Mouse (Mus musculus): ENCODE results near the gene Pla2g2e.
"Not testable (repeated sequence)": the region's sequence is repeated elsewhere in the genome, so short reads cannot be mapped to it uniquely, and the experiment has no call there.

Gene Pla2g2e

DNA sequence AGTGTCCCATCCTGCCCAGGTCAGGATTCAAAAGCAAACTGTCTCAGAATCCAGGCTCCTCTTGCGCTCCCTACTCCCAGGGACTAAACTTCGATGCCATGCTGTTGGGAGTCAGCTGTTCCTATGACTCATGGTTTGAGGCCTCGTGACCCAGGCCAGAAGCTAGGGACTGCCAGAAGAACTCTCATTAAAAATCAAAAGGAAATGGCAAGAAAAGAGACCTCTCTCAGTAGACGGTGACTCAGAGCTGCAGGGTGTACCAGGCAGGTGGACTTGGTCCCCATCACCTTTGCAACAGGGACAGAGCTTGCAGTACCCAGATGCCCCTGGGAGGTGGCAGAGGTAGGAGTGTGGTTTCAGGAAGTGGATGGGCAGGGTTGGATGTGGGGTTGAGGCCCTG lies at the start of gene Pla2g2e:
TSS of gene Pla2g2e (plus strand) at position 212 of the 400 bp plus-strand sequence.
- DNase-seq = no peak

DNA sequence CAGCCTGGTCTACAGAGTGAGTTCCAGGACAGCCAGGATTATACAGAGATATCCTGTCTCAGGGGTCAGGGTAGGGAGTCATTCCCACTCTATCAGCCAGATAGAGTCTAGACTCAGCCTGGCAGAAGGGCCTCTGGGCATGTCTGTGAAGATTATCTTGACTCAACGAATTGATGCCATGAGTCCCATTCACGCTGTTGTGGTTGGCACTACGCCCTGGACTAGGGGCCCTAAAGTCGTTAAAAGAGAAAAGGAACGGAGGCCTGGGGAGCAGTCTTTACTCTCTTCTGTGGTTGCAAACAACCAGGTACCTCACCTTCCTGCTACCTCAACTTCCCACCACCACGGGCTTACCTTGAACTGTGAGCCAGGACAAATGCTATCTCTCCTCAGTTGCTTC lies 37.9 kb upstream of the Pla2g2e start:
- DNase-seq = no peak

DNA sequence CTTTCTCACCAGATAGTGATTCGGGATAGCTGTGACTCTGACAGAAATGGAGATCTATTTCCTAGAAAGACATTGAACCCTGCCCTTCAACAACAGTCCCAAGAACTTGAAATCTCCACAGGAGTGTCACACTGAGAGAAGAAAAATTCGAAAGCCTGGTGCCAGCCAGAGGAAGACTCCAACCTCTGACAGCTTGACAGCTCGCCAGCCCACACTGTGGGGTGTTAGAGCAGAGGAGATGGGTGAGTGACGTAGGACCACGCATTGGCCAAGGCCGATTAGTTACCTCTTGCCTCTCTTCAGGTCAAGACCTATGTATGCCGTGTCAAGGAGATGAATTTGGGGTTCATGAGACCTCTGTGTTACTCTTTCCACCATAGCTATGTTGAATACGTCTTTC lies 37.0 kb upstream of the Pla2g2e start:
- DNase-seq = no peak

DNA sequence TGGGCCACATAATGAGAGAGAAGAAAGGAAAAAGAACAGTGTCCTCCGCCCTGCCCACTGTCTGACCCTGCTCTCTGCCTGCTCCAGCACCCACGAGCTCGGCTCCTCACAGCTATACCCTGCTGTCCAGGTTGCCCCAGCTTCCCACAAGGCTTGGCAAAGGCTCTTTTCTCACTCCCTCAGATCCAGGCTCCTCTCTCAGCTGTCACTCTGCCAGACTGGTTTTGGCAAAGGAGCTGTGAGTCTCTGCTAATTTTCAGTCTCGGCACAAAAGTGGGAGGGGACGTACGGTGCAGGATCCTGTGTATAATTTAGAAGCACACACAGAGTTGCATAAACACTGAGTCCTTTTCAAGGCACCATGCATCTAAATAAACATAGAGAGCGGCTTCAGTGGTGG lies 36.4 kb upstream of the Pla2g2e start:
- peak; percentile 72 for DNase-seq

DNA sequence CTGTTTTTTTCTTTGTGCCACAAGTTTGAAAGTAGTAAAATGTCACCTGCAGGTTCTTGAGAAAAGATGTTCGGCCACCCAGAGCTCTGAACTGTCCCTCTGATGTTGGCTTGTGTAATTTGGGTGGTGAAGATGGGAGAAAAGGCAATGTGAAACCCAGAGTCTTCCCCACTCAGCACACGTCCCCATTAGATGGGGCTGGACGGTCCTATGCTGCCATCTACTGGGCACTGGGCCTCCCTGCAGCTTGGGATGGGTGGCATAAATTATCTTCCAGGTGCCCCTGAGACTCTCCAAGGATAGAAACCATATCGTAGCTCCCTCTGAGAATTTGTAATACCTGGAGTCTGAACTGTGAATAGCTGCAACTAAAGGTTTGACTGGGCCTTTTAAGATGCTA lies 26.3 kb upstream of the Pla2g2e start:
- peak; percentile 76 for DNase-seq

DNA sequence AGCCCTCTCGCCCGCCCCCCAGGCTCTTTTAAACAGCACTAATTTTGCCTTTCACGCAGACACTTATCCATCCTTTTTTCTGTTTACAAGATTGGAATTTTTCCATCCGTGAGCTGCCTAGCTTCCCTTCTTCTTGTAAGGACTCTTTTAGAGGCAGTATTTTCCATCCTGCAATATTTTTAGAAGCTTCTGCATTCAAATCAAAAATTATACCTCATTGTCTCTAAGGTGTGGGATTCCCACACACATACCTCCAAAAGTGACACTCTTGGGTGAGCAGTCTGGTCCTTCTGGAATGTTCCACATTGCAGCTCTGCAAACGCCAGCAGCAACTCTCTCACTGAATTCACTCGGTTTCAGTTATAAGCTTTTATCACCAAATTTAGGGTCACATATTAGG lies 24.8 kb upstream of the Pla2g2e start:
- DNase-seq = no peak

DNA sequence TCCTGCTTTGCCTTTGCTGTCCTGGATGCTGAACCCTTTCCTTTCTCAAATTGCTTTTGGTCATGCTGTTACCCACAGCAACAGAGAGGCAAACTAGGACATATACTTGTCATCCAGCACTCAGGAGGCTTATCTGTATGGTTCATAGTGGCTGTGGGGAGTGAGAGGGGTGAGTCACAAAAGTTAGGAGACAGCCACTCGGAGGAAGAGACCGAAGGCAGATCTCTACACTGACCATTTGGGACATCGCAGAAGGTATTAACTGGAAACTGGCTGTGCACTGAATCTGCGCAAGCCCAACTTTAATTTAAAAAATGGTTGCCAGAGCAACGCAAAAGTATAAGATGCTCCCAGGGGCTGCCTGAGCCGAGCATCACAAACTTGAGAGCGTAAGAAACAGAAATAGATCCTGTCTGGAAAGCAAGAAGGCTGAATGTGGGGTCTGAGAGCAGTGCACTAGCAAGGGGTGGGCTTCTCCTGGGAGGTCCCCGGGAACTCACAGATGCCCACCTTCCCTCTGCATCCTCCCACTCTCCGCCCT lies 22.6 kb upstream of the Pla2g2e start:
- DNase-seq = no peak

DNA sequence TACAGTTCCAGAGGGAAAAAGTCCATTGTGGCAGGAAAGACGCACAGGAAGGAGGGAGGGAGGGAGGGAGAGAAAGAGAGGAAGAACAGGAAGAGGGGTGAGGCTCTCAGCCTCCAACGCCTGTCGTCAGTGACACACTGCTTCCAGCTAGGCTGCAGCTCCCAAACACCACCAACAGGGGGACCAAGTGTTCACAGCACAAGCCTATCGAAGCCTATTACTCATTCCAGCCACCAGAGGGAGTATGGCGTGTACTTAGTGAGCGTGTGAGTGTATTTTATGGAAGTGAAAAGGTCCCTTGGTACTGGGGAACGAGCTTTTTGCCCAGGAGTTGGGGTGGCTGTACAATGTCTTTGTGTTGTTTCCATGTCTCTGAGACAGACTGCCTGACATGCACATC lies 21.3 kb upstream of the Pla2g2e start:
- peak; percentile 84 for DNase-seq

DNA sequence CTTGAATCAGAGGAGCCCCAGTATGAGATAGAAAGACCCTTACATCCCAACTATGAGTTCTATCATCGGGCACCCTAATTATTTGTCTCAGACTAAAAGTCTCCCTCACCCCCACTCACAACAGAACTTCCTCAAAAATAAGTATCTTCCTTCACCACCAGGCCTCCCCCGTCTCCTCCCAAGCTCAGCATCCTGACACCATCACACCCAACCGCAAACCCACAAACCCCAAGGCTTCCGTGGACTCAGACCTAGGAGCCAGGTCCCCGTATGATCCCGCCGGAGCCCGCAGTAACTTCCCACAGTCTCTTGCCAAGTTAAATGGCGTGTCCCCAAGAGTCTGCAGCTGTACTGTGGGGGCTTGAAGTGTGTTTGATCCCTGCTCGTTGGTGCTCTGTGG lies 20.2 kb upstream of the Pla2g2e start:
- no peak for DNase-seq

DNA sequence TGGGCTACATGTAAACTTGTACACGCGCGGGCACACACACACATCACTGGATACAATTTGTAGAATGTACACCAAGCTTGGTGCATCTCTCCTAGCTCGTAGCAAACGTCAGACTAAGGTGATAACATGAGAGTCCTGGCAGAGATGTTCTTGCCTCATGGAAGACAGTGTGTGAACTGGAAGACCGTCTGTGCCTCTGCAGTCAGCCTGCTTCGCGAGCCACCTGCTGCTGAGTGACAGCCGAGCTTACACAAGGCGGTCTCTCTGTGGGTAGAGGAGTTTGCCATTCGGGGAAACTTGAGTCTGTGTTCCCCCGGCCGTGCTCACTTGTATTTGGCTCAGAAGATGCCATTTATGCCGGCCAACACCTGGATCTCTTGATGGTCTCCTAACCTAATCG lies 19.3 kb upstream of the Pla2g2e start:
- DNase-seq = no peak

DNA sequence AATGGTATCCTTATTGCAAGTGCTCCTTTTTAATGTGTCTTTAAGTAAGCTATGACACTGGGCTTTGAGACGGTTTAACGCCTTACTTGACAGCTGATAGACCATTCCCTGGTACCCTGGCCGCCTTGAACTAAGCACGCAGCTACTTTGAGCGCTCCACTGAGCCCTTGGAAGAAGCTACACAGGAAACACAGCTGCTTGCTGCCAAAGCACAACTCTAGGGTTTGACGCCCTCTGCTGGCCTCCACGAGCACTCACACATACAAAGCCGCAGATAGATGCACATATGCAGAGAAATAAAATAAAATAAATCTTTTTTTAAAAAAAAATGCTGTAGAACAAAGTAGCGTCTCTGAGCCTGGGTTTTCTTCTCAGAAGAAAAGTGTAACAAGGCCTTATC lies 18.5 kb upstream of the Pla2g2e start:
- no peak for DNase-seq

DNA sequence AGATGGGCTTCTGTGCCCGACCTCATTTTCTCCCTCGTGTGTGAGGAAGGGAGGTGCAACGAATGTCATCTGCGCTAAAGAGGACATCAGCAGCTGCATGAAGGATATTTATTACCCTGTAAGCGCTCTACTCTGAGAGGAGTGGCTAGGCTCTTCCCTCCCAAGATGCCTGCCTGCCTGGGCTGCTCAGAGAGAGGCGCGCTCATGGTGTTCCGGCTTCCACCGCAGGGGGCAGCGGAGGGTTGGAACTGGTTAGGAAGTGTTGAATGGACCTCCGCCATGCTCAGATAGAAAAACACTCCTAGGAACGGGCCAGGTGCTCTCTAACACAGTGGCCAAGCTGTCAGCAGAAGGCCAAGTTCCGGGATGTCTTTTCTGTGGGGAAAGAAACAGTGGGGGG lies 18.0 kb upstream of the Pla2g2e start:
- DNase-seq = peak; percentile 87

DNA sequence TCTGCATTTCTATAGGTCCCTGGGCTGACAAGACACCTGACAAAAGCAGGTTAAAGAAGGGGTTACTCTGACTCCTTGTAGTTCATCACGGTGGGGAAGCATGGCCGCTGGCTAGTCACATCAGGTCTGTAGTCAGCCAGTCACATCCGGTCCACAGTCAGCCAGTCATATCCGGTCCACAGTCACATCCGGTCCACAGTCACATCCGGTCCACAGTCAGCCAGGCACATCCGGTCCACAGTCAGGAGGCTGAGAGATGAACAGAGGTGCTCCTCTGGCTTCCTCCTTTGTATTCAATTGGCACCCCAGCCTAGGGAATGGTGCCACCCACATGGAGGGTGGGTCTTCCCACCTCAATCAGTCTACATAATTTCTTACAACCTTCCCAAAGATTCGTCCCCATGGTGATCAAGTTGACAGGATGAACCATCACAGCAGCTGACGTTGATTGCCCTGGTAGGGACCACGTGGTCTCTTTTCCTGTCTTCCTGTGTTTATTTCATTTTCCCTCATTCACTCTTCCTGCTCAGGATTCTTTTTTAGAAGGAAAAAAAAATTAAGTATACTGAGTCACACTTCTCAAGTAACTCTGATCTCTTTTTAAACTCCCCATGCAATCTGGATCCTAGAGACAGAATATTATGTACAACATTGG lies 14.3 kb upstream of the Pla2g2e start, which contains the start of gene Pla2g5:
TSS of gene Pla2g5 (minus strand) at position 139 of the 655 bp plus-strand sequence.
- peak; percentile 41 for DNase-seq

DNA sequence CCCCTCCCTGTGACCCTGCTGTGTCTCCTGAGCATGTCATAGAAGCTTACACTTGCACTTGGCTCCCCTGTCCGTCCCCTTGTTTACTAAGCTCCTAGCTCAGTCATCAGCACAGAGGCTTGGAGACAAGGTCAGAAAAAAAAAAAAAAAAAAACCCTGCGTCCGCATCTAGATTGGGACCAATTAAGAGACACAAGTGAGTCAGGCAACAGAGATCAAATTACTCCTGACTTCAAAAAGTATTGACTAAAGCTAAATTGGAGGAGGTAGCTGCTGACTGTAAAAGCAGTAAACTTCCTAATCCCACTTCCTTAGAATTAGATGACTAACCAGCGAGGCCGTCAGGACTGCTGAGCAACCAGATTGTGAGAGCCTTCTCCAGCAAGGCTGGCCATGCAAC lies 12.7 kb upstream of the Pla2g2e start:
- no peak for DNase-seq

DNA sequence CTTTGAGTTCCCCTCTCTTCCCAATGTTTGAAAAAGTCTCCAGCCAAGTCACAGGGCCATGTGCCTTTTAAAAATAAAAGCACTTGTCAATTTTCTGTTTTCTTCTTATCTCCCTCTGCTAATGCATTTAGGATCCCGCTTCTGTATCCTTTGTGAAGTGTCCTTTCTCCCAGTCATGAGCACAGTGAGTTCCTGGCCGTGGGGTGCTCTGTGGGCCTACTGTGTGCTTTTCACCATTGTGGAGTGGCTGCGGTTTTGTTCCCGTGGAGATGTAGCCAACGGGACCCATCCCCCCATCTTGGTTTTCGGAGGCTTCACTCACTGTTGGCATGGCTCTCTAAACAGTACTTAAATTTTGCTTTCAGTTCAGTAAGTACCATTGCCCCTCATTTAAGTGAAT lies 11.8 kb upstream of the Pla2g2e start:
- no peak for DNase-seq

DNA sequence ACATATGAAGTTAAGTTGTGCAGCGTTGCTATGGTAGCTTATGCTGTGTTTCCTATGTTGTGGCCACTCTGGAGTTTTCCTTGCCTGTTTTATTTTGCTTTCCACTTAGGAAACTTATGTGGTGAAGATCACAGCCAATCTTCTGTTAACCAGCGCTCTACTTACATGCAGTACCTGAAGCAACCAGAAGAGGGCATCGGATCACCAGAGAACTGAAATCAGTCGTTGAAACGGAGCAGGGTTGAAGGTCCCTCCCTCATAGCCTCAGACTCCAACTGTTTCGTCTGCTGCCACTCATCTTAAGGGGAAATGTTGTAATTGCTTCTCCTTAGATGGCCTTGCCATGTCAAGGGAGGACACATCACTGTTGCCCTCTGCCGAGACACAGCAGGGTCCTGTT lies 11.3 kb upstream of the Pla2g2e start:
- DNase-seq = peak; percentile 90

DNA sequence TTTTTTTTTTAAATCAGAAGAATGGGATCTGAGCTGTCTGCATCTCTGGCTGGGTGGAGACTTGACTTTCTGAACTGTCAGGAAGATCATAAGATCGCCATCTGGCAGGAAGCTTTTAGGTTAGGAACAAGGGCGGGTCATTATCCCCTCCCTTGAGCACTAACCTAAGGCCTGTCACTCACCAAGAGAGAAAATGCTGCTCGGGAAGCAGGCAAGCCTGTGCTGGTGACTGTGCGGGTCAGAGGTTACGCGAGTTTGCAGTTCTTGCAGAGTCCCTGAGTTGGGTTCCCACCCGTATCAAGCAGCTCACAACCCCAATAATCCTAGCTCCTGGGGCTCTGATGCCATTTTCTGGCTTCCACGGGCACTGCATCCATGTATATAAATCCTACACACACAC lies 9.1 kb upstream of the Pla2g2e start:
- no peak for DNase-seq

DNA sequence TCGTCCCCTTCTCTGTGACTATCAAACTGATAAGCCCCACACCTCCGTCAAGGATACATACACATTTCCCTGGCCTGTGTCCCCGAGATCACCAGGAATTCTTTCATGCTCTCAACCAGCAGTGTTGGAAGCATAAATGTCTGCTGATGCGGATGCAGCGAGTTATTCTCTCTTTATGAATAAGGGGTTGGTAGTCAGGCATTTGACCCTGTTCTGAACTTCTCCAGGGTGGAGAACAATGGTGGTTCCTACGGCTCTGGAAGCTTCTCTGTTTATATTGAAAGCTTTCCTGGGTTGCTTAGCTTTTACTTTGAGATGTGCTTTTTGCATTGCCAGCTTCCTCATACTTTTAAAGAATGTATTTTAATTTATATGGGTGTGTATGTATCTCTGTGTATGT lies 3.9 kb upstream of the Pla2g2e start, which contains the start of gene Gm13030:
TSS of gene Gm13030 (minus strand) at position 101 of the 400 bp plus-strand sequence.
- no peak for DNase-seq

DNA sequence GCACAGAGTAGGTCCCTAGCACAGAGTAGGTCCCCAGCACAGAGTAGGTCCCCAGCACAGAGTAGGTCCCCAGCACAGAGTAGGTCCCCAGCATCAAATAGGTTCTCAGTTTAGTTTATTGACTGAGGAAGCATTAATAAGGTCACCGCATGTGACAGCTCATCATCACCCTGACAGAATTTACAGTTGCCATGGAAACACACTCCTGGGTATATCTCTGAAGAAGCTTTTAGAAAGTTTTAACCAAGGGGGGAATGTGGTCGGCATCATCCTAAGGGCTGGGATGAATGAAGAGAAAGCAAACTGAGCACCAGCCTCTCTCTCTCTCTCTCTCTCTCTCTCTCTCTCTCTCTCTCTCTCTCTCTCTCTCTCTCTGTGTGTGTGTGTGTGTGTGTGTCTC lies 2.5 kb upstream of the Pla2g2e start:
- not testable (repeated sequence) for DNase-seq

DNA sequence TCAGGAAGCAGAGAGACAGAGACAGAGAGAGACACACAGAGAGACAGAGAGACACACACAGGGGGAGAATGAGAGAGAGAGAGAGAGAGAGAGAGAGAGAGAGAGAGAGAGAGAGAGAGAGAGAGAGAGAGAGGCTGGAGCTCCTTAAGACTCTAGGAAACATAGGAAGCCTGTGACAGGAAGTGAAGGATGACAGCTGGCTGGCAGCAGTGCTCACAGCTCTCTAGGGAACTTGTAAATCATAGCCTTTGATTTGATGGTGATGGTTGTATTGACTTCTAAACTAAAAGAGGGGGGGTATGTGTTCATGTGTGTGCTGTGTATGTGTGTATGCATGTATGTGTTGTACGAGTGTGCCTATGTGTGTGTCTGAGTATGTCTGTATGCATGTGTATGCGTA lies 1.8 kb upstream of the Pla2g2e start:
- DNase-seq = no peak

DNA sequence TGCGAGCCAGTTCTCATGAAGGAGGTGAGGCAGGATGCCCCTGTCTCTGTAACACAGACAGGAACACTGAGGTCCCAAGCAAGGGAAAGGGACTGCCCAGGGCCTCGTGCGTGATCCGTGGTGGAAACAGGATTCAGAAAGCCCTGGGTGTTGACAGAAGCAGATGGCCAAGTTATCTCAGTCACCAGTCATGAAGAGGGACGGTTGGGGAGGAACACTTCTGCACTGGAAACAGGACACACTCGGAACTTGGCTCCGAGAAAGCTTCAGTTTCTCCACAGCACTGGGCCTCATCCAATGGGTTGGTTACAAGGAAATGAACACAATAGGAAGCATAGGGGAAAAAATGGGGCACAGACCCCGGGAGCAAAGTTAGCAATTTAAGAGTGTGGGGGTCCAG lies 1.0 kb downstream of the Pla2g2e start:
- peak; percentile 56 for DNase-seq

DNA sequence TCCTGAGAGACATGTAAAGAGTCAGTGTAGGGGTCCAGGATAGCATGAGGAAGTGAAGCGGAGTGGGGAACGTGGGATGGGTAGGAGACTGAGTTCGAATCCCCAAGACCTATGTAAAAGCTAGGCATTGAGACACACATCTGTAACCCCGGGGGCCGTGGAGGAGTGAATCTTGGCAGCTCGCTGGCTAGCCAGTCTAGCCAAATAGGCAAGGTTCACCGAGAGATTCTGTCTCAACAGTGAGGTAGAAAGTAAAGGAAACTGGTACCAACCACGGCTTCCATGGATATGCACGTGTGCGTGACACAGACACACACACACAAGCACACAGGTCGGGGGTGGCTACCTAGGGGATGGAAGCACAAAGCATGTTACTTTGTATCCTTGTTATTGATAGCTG lies 2.1 kb downstream of the Pla2g2e start:
- DNase-seq = no peak

DNA sequence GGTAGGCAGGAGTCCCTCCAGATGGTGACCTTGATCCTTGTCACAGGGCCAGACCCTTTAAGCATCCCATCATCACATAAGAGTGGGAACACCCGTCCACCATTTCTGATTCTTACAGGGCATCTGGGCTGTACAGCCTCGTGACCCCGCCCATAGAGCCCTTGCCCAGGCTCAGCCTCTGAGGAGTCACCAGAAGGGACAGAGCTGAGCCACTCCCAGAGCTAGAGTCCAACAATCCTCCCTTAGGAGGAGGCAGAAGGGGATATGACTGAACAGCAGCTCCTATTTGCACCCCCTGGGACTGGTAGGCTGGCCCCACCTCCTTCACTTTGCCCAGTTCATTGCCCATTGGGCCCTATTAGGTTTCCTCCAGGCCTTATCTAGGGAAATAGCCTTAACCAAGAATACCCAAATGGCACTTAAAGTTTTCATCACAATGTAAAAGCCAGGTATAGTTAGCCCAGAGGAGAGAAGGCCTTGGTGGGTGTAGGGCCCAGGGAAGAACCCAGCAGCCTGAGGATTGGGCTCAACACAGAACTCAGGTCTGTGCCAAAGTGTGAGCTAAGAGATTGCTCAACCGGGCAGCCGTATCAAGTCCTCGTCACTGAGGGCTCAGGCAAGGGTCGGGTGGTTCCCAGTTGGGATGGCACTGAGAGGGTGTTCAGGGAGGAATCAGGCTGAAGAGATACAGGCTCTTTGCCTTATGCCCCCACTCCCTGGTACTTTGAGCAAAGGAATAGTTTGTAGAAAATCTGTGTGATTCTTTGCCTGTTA lies 3.3 kb downstream of the Pla2g2e start:
- DNase-seq = no peak

DNA sequence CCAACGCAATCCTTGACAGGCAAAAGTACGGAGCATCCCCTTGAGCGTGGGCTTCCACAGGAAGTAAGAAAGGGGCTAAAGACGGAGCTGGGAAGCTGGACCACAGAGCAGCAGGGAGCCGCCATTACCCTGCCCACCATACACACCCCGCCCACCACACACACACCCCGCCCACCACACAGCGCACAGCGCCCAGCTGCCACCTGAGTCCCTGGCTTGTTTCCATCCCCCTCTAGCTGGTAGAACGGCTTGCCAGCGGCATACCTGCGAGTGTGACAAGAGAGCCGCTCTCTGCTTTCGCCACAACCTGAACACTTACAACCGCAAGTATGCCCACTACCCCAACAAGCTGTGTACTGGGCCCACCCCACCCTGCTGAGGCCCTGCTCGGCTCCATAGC lies 4.4 kb downstream of the Pla2g2e start:
- DNase-seq = peak; percentile 45
